Mouse (Mus musculus): ENCODE measurements around the gene Cabp1. TPM values are rescaled to one million over a fixed set of nuclear protein-coding genes. Genes with fewer than 3 reads are reported as not detected.

The Cabp1 gene
- polyA plus RNA-seq, 1 experiment, result 3.1 TPM

DNA sequence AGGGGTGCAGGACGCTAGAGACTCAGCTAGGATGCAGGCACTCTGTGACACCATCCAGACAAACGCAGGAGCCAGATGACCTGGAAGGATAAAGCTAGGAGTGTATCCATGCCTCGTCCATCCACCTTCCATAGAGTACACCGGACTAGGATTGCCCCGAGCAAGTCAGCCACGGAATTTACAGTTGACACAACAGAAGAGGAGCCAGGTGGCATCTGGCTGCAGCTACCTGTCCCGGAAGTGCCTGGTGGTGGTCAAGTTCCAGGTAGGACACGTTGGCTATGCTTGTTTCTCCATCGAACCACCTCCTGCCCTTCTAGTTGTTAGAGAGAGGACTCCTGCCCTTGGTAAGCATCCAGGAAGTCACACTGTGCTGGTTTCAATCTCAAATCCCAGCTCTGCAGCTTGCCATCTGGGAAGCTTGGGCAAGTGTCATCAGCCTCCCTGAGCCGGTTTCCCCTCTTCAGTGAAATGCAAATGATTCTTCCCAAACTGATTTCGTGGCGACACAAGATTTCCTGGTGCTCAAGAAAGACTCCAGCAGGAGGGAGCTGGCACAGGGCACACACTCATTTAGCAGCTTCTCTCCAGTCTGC, 543 bp upstream of the Cabp1 start:
- no peak overlapping the region for H3K4me3 ChIP-seq
- H3ac ChIP-seq (ENCODE audit: control insufficient read depth, insufficient read length), result no peak overlapping the region
- no peaks in the 10 kb centered on the region for H3K36me3 ChIP-seq (ENCODE audit: control insufficient read depth, insufficient read depth)
- no peak overlapping the region for H3K4me2 ChIP-seq (ENCODE audit: low read depth)
- no peaks in the 10 kb centered on the region for H3K79me2 ChIP-seq (ENCODE audit: control insufficient read depth, insufficient read depth)
- peaks cover 61% of the 10 kb centered on the region for H3K27me3 ChIP-seq (ENCODE audit: control insufficient read depth, insufficient read depth, insufficient read length)
- no peak for TF ChIP-seq MAX (IDR thresholded peaks at IDR 0.05; ENCODE audit: low read depth)
- TF ChIP-seq POLR2A (IDR thresholded peaks at IDR 0.05; ENCODE audit: insufficient read length, low read depth), result no peak
- TF ChIP-seq USF1 (IDR thresholded peaks at IDR 0.05; ENCODE audit: low read depth), result no peak
- no peak for TF ChIP-seq CEBPB (IDR thresholded peaks at IDR 0.05; ENCODE audit: insufficient read depth, poor library complexity, severe bottlenecking)
- TF ChIP-seq E2F4 (IDR thresholded peaks at IDR 0.05; ENCODE audit: insufficient read depth), result no peak
- no peak for TF ChIP-seq REST (IDR thresholded peaks at IDR 0.05; ENCODE audit: insufficient read depth, insufficient read length)
- no peak for TF ChIP-seq MYOG (IDR thresholded peaks at IDR 0.05; ENCODE audit: control insufficient read depth in 1 of 3, insufficient read depth in 1 of 3, insufficient read length in 2 of 3, low read depth in 2 of 3)
- TF ChIP-seq SRF (IDR thresholded peaks at IDR 0.05; ENCODE audit: control insufficient read depth, insufficient read length, low read depth), result no peak
- no peak for TF ChIP-seq POLR2AphosphoS2 (IDR thresholded peaks at IDR 0.05; ENCODE audit: insufficient read length, low read depth)
- no peak for TF ChIP-seq TCF12 (IDR thresholded peaks at IDR 0.05; ENCODE audit: insufficient read depth, poor library complexity, severe bottlenecking)
- no peak for TF ChIP-seq TCF3 (IDR thresholded peaks at IDR 0.05; ENCODE audit: insufficient read length, low read depth)
- TF ChIP-seq MYOD1 (IDR thresholded peaks at IDR 0.05; ENCODE audit: control insufficient read depth in 1 of 3, insufficient read length in 2 of 3, low read depth in 2 of 3), result no peak

DNA sequence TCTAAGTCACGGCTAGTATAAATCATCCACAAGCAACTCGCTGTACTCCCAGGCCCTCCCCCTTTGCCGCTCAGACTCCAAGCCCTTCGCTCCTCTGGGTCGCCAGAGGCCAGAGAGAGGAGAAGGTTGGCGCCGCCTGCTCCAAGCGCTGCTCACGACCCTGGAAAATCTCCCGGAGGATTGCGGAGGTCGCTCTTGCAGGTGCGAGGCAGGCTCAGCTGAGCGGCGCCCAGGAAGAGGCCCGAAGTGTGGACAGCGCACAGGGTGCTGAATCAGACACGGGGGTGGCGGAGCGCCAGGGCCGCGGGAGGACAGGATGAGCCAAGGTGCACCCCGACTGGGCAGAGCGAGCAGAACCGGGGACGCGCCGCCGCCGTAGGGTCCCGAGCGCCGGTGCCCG, 955 bp downstream of the Cabp1 start:
- Histone ChIP-seq H3K4me3 (no peak overlapping the region), H3K4me2 (ENCODE audit: low read depth) (peak overlapping the region; percentile 24), H3K36me3 (ENCODE audit: control insufficient read depth, insufficient read depth) (no peaks in the 10 kb centered on the region), H3K79me2 (ENCODE audit: control insufficient read depth, insufficient read depth) (no peaks in the 10 kb centered on the region), H3ac (ENCODE audit: control insufficient read depth, insufficient read length) (no peak overlapping the region), H3K27me3 (ENCODE audit: control insufficient read depth, insufficient read depth, insufficient read length) (peaks cover 61% of the 10 kb centered on the region)
- TF ChIP-seq MYOG (IDR thresholded peaks at IDR 0.05; ENCODE audit: control insufficient read depth in 1 of 3, insufficient read depth in 1 of 3, insufficient read length in 2 of 3, low read depth in 2 of 3) (no peak), REST (IDR thresholded peaks at IDR 0.05; ENCODE audit: insufficient read depth, insufficient read length) (peak; percentile 82)

DNA sequence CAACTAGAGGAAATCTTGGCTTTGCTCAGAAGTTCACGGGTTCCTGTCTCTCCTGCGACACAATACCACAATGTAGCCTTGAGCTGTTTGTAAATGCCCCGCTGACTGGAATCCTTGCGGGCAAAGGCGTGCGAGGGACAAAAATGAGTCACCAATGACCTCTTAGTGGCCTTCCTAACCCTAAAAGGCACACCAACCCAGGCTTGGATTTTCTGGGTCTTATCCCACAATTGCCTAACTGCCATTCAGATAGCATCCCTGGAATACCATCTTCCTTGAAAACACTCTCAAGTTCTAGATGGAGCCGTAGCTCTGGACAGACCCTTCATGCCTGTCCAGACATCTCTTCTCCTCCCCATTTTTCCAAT, 1.4 kb downstream of the Cabp1 start:
- Histone ChIP-seq H3K4me3 (no peak overlapping the region), H3K27me3 (ENCODE audit: control insufficient read depth, insufficient read depth, insufficient read length) (peaks cover 61% of the 10 kb centered on the region), H3K79me2 (ENCODE audit: control insufficient read depth, insufficient read depth) (no peaks in the 10 kb centered on the region), H3K36me3 (ENCODE audit: control insufficient read depth, insufficient read depth) (no peaks in the 10 kb centered on the region), H3K4me2 (ENCODE audit: low read depth) (peak overlapping the region; percentile 18), H3ac (ENCODE audit: control insufficient read depth, insufficient read length) (no peak overlapping the region)
- no peak for TF ChIP-seq TCF3 (IDR thresholded peaks at IDR 0.05; ENCODE audit: insufficient read length, low read depth)
- TF ChIP-seq MAX (IDR thresholded peaks at IDR 0.05; ENCODE audit: low read depth), result no peak
- TF ChIP-seq POLR2A (IDR thresholded peaks at IDR 0.05; ENCODE audit: insufficient read length, low read depth), result no peak
- no peak for TF ChIP-seq E2F4 (IDR thresholded peaks at IDR 0.05; ENCODE audit: insufficient read depth)
- no peak for TF ChIP-seq CEBPB (IDR thresholded peaks at IDR 0.05; ENCODE audit: insufficient read depth, poor library complexity, severe bottlenecking)

DNA sequence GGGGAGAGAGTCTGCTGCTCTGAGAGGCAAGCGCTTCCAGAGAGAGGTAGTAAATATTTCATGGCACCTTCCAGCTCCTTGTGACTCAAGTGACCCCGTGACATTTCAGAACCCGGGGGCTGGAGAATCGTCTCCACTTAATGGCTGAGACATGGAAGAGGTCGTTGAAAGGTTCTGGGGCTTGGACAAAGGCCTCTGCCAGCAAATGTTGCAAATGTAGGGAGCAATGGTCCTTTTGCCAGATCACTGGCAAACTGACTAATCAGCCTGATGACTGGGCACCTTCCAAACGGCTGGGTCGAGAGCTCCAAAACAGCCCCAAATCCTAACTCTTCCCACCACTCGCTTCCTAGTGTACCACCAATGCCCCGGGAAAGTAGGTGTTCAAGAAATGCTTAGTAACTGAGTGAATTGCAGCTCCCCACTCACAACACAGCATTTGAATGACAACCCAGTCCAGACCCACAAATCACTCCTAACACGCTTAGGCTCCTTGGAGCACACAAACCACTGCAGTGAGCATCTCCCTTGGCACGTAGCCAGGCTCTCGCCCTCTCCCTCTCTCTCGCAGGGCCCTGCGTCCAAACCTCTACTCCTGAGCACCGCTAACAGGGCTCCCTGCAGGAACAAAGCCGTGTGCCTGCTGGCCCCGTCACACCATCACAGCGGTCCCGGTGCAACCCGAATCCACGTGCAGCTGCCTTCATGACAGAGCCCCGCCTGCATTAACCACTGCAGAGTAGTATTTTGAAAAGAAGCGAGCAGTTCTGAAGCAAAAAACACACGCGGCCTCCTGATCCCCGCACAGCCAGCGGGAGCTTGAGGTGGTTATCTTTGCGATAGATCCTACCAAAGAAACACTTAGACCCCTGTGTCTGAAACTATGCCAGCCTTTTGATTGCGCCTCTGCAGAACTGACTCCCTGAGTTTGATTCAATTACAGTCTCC, 2.0 kb downstream of the Cabp1 start:
- H3K79me2 ChIP-seq (ENCODE audit: control insufficient read depth, insufficient read depth), result no peaks in the 10 kb centered on the region
- H3K4me3 ChIP-seq, result no peak overlapping the region
- H3K36me3 ChIP-seq (ENCODE audit: control insufficient read depth, insufficient read depth), result no peaks in the 10 kb centered on the region
- peaks cover 61% of the 10 kb centered on the region for H3K27me3 ChIP-seq (ENCODE audit: control insufficient read depth, insufficient read depth, insufficient read length)
- H3ac ChIP-seq (ENCODE audit: control insufficient read depth, insufficient read length), result no peak overlapping the region
- H3K4me2 ChIP-seq (ENCODE audit: low read depth), result peak overlapping the region; percentile 9
- TF ChIP-seq POLR2A (IDR thresholded peaks at IDR 0.05; ENCODE audit: insufficient read length, low read depth) (no peak), MYOG (IDR thresholded peaks at IDR 0.05; ENCODE audit: control insufficient read depth in 1 of 3, insufficient read depth in 1 of 3, insufficient read length in 2 of 3, low read depth in 2 of 3) (peak in 1 of 3 experiments; percentile 38)

DNA sequence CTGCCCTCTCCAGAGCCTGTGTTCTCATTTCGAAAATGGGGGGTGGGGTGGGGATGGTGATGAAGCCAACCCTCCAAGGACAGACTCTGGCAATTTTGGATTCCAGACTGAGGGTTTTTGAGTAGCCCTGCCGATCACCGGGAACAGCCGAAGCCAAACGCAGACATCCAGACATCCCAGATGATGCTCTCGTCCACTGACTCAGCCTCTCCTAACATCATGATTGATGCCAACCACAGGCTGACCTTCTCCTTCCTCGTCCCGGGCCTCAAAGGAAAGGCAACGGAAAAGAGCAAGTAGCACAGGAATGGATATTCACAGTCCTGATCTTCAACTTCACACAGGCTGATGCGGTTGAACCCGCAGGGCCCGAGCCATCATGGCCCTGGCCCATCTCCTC, 4.1 kb downstream of the Cabp1 start:
- Histone ChIP-seq H3K79me2 (ENCODE audit: control insufficient read depth, insufficient read depth) (no peaks in the 10 kb centered on the region), H3ac (ENCODE audit: control insufficient read depth, insufficient read length) (no peak overlapping the region), H3K27me3 (ENCODE audit: control insufficient read depth, insufficient read depth, insufficient read length) (peaks cover 46% of the 10 kb centered on the region), H3K4me3 (no peak overlapping the region), H3K4me2 (ENCODE audit: low read depth) (no peak overlapping the region), H3K36me3 (ENCODE audit: control insufficient read depth, insufficient read depth) (no peaks in the 10 kb centered on the region)
- TF ChIP-seq MYOG (IDR thresholded peaks at IDR 0.05; ENCODE audit: control insufficient read depth in 1 of 3, insufficient read depth in 1 of 3, insufficient read length in 2 of 3, low read depth in 2 of 3), result no peak
- no peak for TF ChIP-seq CEBPB (IDR thresholded peaks at IDR 0.05; ENCODE audit: insufficient read depth, poor library complexity, severe bottlenecking)
- no peak for TF ChIP-seq POLR2A (IDR thresholded peaks at IDR 0.05; ENCODE audit: insufficient read length, low read depth)
- no peak for TF ChIP-seq TCF3 (IDR thresholded peaks at IDR 0.05; ENCODE audit: insufficient read length, low read depth)
- TF ChIP-seq REST (IDR thresholded peaks at IDR 0.05; ENCODE audit: insufficient read depth, insufficient read length), result no peak
- no peak for TF ChIP-seq MAX (IDR thresholded peaks at IDR 0.05; ENCODE audit: low read depth)
- no peak for TF ChIP-seq TCF12 (IDR thresholded peaks at IDR 0.05; ENCODE audit: insufficient read depth, poor library complexity, severe bottlenecking)
- TF ChIP-seq E2F4 (IDR thresholded peaks at IDR 0.05; ENCODE audit: insufficient read depth), result no peak
- TF ChIP-seq POLR2AphosphoS2 (IDR thresholded peaks at IDR 0.05; ENCODE audit: insufficient read length, low read depth), result no peak
- no peak for TF ChIP-seq USF1 (IDR thresholded peaks at IDR 0.05; ENCODE audit: low read depth)
- no peak for TF ChIP-seq MYOD1 (IDR thresholded peaks at IDR 0.05; ENCODE audit: control insufficient read depth in 1 of 3, insufficient read length in 2 of 3, low read depth in 2 of 3)
- TF ChIP-seq SRF (IDR thresholded peaks at IDR 0.05; ENCODE audit: control insufficient read depth, insufficient read length, low read depth), result no peak

All from myocyte (in vitro differentiated cells).